Mouse (Mus musculus) forebrain, embryonic 10.5 days (tissue): ENCODE results near the gene Kcnj6. TPM values are rescaled to one million over a fixed set of nuclear protein-coding genes. Genes with fewer than 3 reads are reported as not detected.
A peak's percentile ranks its signal among the peaks of the same experiment; 100 is the strongest.

Experiments
- DNase-seq: peaks from one replicate; pipeline ENCODE4 v3.0.0-alpha.2; 2017; ENCODE audit warnings: low spot score; ENCODE audit errors: extremely low spot score
- H3K27ac ChIP-seq: fragments of 300-500 bp; sonication (generic); 2 replicates; pipeline ENCODE4 v1.5.1; 2016; ENCODE audit warnings: mild to moderate bottlenecking
- H3K27me3 ChIP-seq: fragments of 300-500 bp; sonication (generic); 2 replicates; pipeline ENCODE4 v1.6.1; 2016; ENCODE audit warnings: mild to moderate bottlenecking; ENCODE audit not compliant: poor library complexity, severe bottlenecking
- H3K36me3 ChIP-seq: fragments of 300-500 bp; sonication (generic); replicated peaks from 2 replicates; pipeline ENCODE4 v1.6.1; 2016; ENCODE audit warnings: mild to moderate bottlenecking, moderate library complexity
- H3K4me1 ChIP-seq: fragments of 300-500 bp; sonication (generic); 2 replicates; pipeline ENCODE4 v1.6.1; 2016
- H3K4me3 ChIP-seq: fragments of 300-500 bp; sonication (generic); 2 replicates; pipeline ENCODE4 v1.5.1; 2016; ENCODE audit warnings: mild to moderate bottlenecking, moderate library complexity
- H3K9me3 ChIP-seq: fragments of 300-500 bp; sonication (generic); 2 replicates; pipeline ENCODE4 v1.6.1; 2016; ENCODE audit warnings: mild to moderate bottlenecking, moderate library complexity
- WGBS: fragments of 180-500 bp; shearing (Covaris S2); methylation state at CpG from one replicate; pipeline ENCODE4 v1.1.7; 2016; 5-methylcytosine and 5-hydroxymethylcytosine counted together
- polyA plus RNA-seq: library from polyadenylated mRNA; unstranded; fragments of >200 nt; fragmentation: Nextera tagmentation; extraction: Ambion mirVana; gene quantifications from 2 replicates; pipeline ENCODE4 v1.2.1, GENCODE M21; 2016

Kcnj6 gene
- polyA plus RNA-seq, 1 experiment from 2014 or later: 0.22 TPM

GRCm38 (mm10) chr16:94979499-94979898 is 18.0 kb downstream of the Kcnj6 start:
- Histone ChIP-seq H3K4me1 (peaks cover 7% of the 10 kb centered on the region; the same call in 1 of the 2 replicates), H3K27me3 (no peaks in the 10 kb centered on the region), H3K9me3 (no peaks in the 10 kb centered on the region), H3K36me3 (no peaks in the 10 kb centered on the region), H3K27ac (no peak overlapping the region), H3K4me3 (no peak overlapping the region)
- 85% methylated on average over 9 of the region's 9 CpGs for WGBS
- DNase-seq: no peak

- no peaks in the 10 kb centered on the region for H3K4me1 ChIP-seq
- WGBS: 53% methylated on average over 14 of the region's 14 CpGs
- no peak overlapping the region for H3K27ac ChIP-seq
- no peak overlapping the region for H3K4me3 ChIP-seq
- DNase-seq: peak; percentile 42
- no peaks in the 10 kb centered on the region for H3K36me3 ChIP-seq
- no peaks in the 10 kb centered on the region for H3K9me3 ChIP-seq
- no peaks in the 10 kb centered on the region for H3K27me3 ChIP-seq
These were observed 25.2 kb downstream of the Kcnj6 start for GRCm38 (mm10) chr16:94972080-94972855.

GRCm38 (mm10) chr16:94968941-94969340 is 28.6 kb downstream of the Kcnj6 start:
- DNase-seq: no peak
- H3K27ac ChIP-seq: no peak overlapping the region
- H3K4me3 ChIP-seq: no peak overlapping the region
- 76% methylated on average over 6 of the region's 6 CpGs for WGBS
- no peaks in the 10 kb centered on the region for H3K9me3 ChIP-seq
- no peaks in the 10 kb centered on the region for H3K36me3 ChIP-seq
- H3K4me1 ChIP-seq: no peaks in the 10 kb centered on the region
- no peaks in the 10 kb centered on the region for H3K27me3 ChIP-seq

GRCm38 (mm10) chr16:94968472-94968871 is 29.0 kb downstream of the Kcnj6 start:
- WGBS: 80% methylated on average over 2 of the region's 2 CpGs
- H3K9me3 ChIP-seq: no peaks in the 10 kb centered on the region
- no peaks in the 10 kb centered on the region for H3K27me3 ChIP-seq
- no peak overlapping the region for H3K27ac ChIP-seq
- no peaks in the 10 kb centered on the region for H3K4me1 ChIP-seq
- no peaks in the 10 kb centered on the region for H3K36me3 ChIP-seq
- no peak for DNase-seq
- no peak overlapping the region for H3K4me3 ChIP-seq

DNA sequence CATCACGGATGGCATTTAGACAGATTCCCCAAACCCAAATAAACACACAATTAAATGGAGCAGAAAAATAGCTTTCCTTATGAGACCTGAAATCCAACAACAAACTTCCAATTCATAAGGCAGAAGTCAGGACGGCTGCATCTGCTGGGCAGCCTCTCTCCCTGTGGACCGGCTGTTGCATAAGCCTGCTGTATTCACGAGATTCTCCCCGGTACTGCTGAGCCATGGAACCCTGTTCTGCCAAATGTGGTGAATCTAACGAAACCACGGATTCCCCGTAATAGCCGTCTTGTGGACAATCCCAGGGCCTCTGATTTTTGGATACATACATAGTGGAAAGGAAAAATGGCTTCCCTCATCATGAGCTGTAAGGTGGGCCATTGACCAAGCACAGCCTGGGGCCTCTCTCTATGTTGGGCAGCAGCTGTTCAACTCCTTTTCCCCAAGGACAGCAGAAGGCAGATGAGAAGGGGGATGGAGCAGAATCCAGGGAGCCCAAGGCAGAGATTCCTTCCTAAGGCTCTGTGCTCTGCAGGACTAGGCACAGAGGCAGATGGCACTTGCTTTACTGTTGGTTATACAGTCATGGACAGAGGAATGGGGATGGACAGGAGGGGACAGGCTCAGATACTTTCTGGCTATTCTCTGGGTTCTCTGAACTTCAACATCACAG is 40.2 kb downstream of the Kcnj6 start:
- H3K27me3 ChIP-seq: no peaks in the 10 kb centered on the region
- peaks cover 7% of the 10 kb centered on the region for H3K4me1 ChIP-seq
- no peaks in the 10 kb centered on the region for H3K36me3 ChIP-seq
- no peak overlapping the region for H3K4me3 ChIP-seq
- no peaks in the 10 kb centered on the region for H3K9me3 ChIP-seq
- H3K27ac ChIP-seq: no peak overlapping the region
- 93% methylated on average over 9 of the region's 9 CpGs for WGBS
- no peak for DNase-seq

- DNase-seq: no peak
- Histone ChIP-seq H3K9me3 (no peaks in the 10 kb centered on the region), H3K4me1 (peaks cover 7% of the 10 kb centered on the region), H3K27ac (no peak overlapping the region), H3K27me3 (no peaks in the 10 kb centered on the region), H3K36me3 (no peaks in the 10 kb centered on the region), H3K4me3 (no peak overlapping the region)
- WGBS: 90% methylated on average over 6 of the region's 6 CpGs
These were observed 41.1 kb downstream of the Kcnj6 start for GRCm38 (mm10) chr16:94956410-94956809.

DNA sequence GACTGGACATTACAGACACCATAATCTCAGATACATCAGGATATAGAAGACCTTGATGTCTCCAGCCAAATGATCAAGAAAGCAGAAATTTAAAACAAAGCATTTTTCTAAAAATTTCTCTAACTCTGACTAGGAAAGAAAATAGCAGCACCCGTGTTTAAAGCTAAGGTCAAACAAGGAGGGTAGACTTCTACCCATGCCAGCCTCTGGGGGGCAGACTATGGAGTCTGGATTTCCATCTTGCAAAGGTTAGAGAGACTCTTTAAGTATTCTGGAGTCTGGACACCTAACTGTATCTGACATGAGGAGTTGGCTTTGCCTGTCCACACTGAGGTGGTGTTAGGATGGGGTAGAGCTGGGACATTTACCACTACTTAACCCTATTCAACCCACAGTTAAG is 44.2 kb downstream of the Kcnj6 start:
- no peak for DNase-seq
- Histone ChIP-seq H3K27me3 (no peaks in the 10 kb centered on the region), H3K4me3 (no peak overlapping the region), H3K27ac (no peak overlapping the region), H3K9me3 (no peaks in the 10 kb centered on the region), H3K36me3 (no peaks in the 10 kb centered on the region), H3K4me1 (no peaks in the 10 kb centered on the region)
- WGBS: 65% methylated on average over 1 of the region's 1 CpGs

DNA sequence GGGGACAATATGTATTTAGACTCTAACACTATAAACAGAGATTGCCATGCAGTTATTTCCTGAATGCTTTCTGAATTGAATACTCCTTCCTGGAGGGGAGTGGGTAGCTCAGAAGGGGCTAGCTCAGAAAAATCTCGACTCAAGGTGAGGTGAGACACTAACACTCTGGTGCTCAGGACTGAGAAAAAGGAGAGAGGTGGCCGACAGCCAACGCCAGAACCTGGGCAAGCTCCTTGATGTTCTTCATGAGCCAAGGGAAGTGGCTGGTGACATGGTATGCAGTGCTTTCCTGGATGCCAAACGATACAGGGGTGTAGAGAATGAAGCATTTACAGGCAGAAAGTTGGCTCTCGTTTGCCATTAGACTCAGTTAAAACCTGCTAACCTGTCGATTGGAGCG is 48.3 kb downstream of the Kcnj6 start:
- WGBS: 87% methylated on average over 7 of the region's 7 CpGs

GRCm38 (mm10) chr16:94946848-94947247 is 50.7 kb downstream of the Kcnj6 start:
- 88% methylated on average over 5 of the region's 5 CpGs for WGBS
- no peak for DNase-seq
- H3K27me3 ChIP-seq: no peaks in the 10 kb centered on the region
- H3K27ac ChIP-seq: no peak overlapping the region
- H3K9me3 ChIP-seq: no peaks in the 10 kb centered on the region
- H3K4me3 ChIP-seq: no peak overlapping the region
- no peaks in the 10 kb centered on the region for H3K4me1 ChIP-seq
- no peaks in the 10 kb centered on the region for H3K36me3 ChIP-seq

More for the DNA sequence above, 48.3 kb downstream of the Kcnj6 start:
- H3K27ac ChIP-seq: no peak overlapping the region
- H3K9me3 ChIP-seq: no peaks in the 10 kb centered on the region
- no peaks in the 10 kb centered on the region for H3K36me3 ChIP-seq
- no peak overlapping the region for H3K4me3 ChIP-seq
- no peak for DNase-seq
- H3K27me3 ChIP-seq: no peaks in the 10 kb centered on the region
- no peaks in the 10 kb centered on the region for H3K4me1 ChIP-seq

DNA sequence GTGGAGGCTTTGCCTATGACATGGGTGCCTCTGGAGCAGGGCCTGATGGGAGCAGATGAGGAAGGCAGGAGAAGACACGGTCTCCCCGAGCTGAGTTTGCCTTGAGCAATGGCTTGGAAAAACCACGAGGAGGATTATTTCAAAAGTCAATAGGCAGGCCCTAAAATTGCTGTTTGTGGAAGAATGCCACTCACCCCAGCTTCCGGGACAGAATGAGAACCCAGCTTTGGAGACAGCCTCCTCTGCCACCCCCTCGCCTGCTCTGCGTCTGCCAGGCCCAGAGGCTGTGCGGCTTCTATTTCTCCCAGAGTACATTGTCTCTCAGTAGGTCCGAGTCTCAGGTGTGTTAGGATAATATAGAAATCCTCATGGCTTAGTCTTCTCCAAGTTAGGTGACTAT is 64.8 kb downstream of the Kcnj6 start:
- Histone ChIP-seq H3K36me3 (no peaks in the 10 kb centered on the region), H3K4me1 (peaks cover 19% of the 10 kb centered on the region), H3K27ac (no peak overlapping the region), H3K4me3 (no peak overlapping the region), H3K9me3 (no peaks in the 10 kb centered on the region), H3K27me3 (peaks cover 19% of the 10 kb centered on the region)
- DNase-seq: no peak
- 82% methylated on average over 8 of the region's 8 CpGs for WGBS

DNA sequence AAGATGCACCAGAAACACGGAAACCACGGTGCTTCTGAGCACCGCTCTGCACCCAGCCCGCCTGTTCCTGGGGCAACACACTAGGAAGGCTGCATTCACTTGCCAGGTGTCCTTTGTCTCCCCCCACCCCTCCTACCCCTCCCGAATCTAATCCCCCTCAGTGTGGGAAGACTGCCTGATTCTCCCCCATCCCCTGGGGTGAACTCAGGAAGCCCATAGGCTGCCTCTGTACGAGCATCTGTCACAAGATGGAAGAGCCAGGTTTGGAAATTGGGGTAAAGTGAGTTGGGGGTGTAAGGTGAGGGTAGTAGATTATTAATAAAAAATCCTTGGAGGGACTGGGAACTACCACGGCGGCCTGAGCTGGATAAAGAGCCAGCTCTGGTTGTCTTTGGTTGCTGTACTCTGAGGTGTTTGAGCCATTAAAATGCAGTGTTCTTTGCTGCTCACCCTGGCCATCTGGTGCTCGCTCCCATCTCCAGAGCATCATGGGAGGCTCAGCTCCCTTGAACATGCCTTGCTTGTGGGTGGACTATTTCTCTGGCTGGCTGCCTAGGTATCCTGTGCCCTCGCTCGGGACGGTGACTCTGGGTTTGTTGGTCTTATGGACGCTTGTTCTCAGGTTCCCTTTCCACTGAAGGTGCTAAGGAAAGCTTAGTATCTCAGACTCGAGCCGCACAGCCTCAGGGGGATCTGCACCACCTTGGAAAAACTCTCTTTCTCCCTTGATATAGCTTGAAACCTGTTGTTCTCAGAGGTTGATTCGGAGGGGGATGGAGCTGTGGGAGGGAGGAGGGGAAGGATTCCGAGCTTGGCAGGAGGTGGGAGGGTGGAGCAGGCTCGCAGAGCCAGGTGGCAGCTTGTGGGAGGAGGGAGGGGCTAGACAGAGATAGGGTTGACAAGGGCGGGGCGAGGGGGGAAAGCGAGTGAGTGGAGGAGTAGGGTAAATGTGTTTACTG is 65.9 kb downstream of the Kcnj6 start:
- Histone ChIP-seq H3K4me1 (peaks cover 19% of the 10 kb centered on the region), H3K36me3 (no peaks in the 10 kb centered on the region), H3K27ac (peak overlapping the region; percentile 15), H3K9me3 (no peaks in the 10 kb centered on the region), H3K27me3 (peaks cover 19% of the 10 kb centered on the region), H3K4me3 (peak overlapping the region; percentile 18; the same call in 1 of the 2 replicates)
- peak; percentile 16 for DNase-seq
- WGBS: 7% methylated on average over 21 of the region's 21 CpGs

GRCm38 (mm10) chr16:94925364-94925763 is 72.1 kb downstream of the Kcnj6 start:
- DNase-seq: no peak
- H3K27me3 ChIP-seq: no peaks in the 10 kb centered on the region
- 24% methylated on average over 6 of the region's 6 CpGs for WGBS
- peaks cover 15% of the 10 kb centered on the region for H3K4me1 ChIP-seq
- peak overlapping the region; percentile 36; the same call in 1 of the 2 replicates for H3K27ac ChIP-seq
- H3K36me3 ChIP-seq: no peaks in the 10 kb centered on the region
- H3K4me3 ChIP-seq: no peak overlapping the region
- H3K9me3 ChIP-seq: no peaks in the 10 kb centered on the region
